Comparison of ENCODE assay signal across 12 mouse cellular contexts in genomic region chr6:145255952-145256700, GRCm38 (mm10). TPM values are rescaled to one million over a fixed set of nuclear protein-coding genes. Genes with fewer than 3 reads are reported as not detected.
A peak's percentile ranks its signal among the peaks of the same experiment; 100 is the strongest.
DNase-seq lines count a peak whose midpoint lies in the region; ATAC-seq and TF ChIP-seq lines count a peak whose summit lies in the region.
"Had no signal": no experiment of that assay in that cellular context is flagged by ENCODE, and none has a peak within 500 bp of the region (broad histone marks: within the 10 kb centered on the region; RNA-seq: fewer than 3 reads in every experiment).

No protein-coding gene starts in this region.

- peaks cover 9% of the 10 kb centered on the region; the same call in 1 of the 2 replicates for H3K4me1 ChIP-seq in lung, embryonic 16.5 days (replicated peaks; ENCODE audit: control insufficient read depth, insufficient read depth, low read length)
- H3K4me1 ChIP-seq: midbrain, embryonic 12.5 days had no signal

- ATAC-seq in lung, embryonic 16.5 days (ENCODE audit: low read depth), result peak; percentile 80
- ATAC-seq: CD4-positive, CD25-positive, alpha-beta regulatory T cell, adult 4 months had no signal

- 44% methylated on average over 13 of the region's 13 CpGs for WGBS in lung, embryonic 16.5 days

- H3K27me3 ChIP-seq in lung, embryonic 16.5 days (ENCODE audit: control insufficient read depth, insufficient read depth, low read depth, low read length), result no peaks in the 10 kb centered on the region

- H3K27ac ChIP-seq in gastrocnemius, adult 2 months, result peak overlapping the region; percentile 46; the same call in 1 of the 2 replicates
- peak overlapping the region; percentile 81 for H3K27ac ChIP-seq in lung, embryonic 16.5 days (ENCODE audit: low read length)
- H3K27ac ChIP-seq: midbrain, embryonic 12.5 days had no signal

- TF ChIP-seq CTCF in gastrocnemius, adult 2 months (IDR thresholded peaks at IDR 0.05), result no peak
- peak; percentile 5; the same call in 1 of the 2 replicates for TF ChIP-seq CTCF in brain, embryonic 14.5 days (IDR thresholded peaks at IDR 0.05; ENCODE audit: borderline replicate concordance, extremely low read depth, insufficient read depth, insufficient read length)

- peak overlapping the region; percentile 13; the same call in 1 of the 2 replicates for H3K4me2 ChIP-seq in lung, embryonic 16.5 days (ENCODE audit: low read depth, low read length)
- H3K4me2 ChIP-seq: midbrain, embryonic 12.5 days had no signal

- intact Hi-C loops in gastrocnemius, adult 2 months (cut with DNase I), result no loop called here

- H3K9me3 ChIP-seq in lung, embryonic 16.5 days (ENCODE audit: control insufficient read depth, low read length), result no peaks in the 10 kb centered on the region
- H3K9me3 ChIP-seq: midbrain, embryonic 12.5 days had no signal

- DNase-seq in gastrocnemius, adult 2 months, result no peak
- DNase-seq in gastrocnemius, adult 8-10 months (ENCODE audit: low spot score in 2 of 2), result no peak
- no peak for DNase-seq in brain, embryonic 14.5 days (ENCODE audit: low read depth)
- peak; percentile 36 for DNase-seq in kidney, adult 9 months
- DNase-seq in left cerebral cortex, adult 8-10 months (ENCODE audit: low spot score in 2 of 2), result no peak
- DNase-seq in spleen, postnatal 4 days (ENCODE audit: low spot score in 2 of 2), result no peak
- DNase-seq in thymus, postnatal 10 days (ENCODE audit: low spot score in 2 of 2), result no peak
- DNase-seq: cerebellum, adult 11-12 months had no signal

- 0 out of 2 replicates have a peak overlapping the region, but pooled peaks have one; percentile 11 for H3K4me3 ChIP-seq in gastrocnemius, adult 2 months
- no peak overlapping the region for H3K4me3 ChIP-seq in lung, embryonic 16.5 days (ENCODE audit: low read length)
- H3K4me3 ChIP-seq: erythroblast, embryonic 14.5 days; midbrain, embryonic 12.5 days had no signal

- H3K9ac ChIP-seq in lung, embryonic 16.5 days (ENCODE audit: low read length), result no peak overlapping the region
- H3K9ac ChIP-seq: midbrain, embryonic 12.5 days had no signal

- H3K36me3 ChIP-seq in lung, embryonic 16.5 days (ENCODE audit: control insufficient read depth, insufficient read depth, low read length), result no peaks in the 10 kb centered on the region
- H3K36me3 ChIP-seq: midbrain, embryonic 12.5 days had no signal

- TF ChIP-seq POLR2A in brain, embryonic 14.5 days (IDR thresholded peaks at IDR 0.05; ENCODE audit: borderline replicate concordance, extremely low read depth, insufficient read depth, insufficient read length, poor library complexity, severe bottlenecking), result no peak

RNA-seq across cellular contexts. Expression of gene Kras, which starts 6.1 kb away (rescaled TPM):
- 10 to 100 TPM; 13.2 to 21.2 TPM for total RNA-seq in gastrocnemius, adult 2 months (2021)
- 10 to 100 TPM; 11.7 to 23.7 (median 13.9) TPM for total RNA-seq in gastrocnemius, adult 8-10 months (2022)
- polyA plus RNA-seq in brain, embryonic 14.5 days (2012; rRNA removed), result 54.3 and 57.5 TPM in 2 replicates
- polyA plus RNA-seq in lung, embryonic 16.5 days (2015; fragmentation: Nextera tagmentation; extraction: Ambion mirVana), result 97.6 and 99.5 TPM in 2 replicates
- total RNA-seq in left cerebral cortex, adult 8-10 months (2022), result 10 to 100 TPM; 70.6 to 83.1 (median 72.7) TPM

RNA-seq across cellular contexts. Expression of gene Etfrf1, which starts 45.2 kb away (rescaled TPM):
- total RNA-seq in gastrocnemius, adult 2 months (2021), result 10 to 100 TPM; 51.1 to 66.7 TPM
- 10 to 100 TPM; 50.3 to 54.7 (median 52.4) TPM for total RNA-seq in gastrocnemius, adult 8-10 months (2022)
- 15.4 and 16.0 TPM in 2 replicates for polyA plus RNA-seq in brain, embryonic 14.5 days (2012; rRNA removed)
- polyA plus RNA-seq in lung, embryonic 16.5 days (2015; fragmentation: Nextera tagmentation; extraction: Ambion mirVana), result 28.1 and 29.0 TPM in 2 replicates
- total RNA-seq in left cerebral cortex, adult 8-10 months (2022), result 10 to 100 TPM; 24.0 to 27.9 (median 26.4) TPM

RNA-seq across cellular contexts. Expression of gene Casc1, which starts 45.3 kb away (rescaled TPM):
- total RNA-seq in gastrocnemius, adult 2 months (2021), result under 1 TPM; 0.18 to 0.36 TPM
- under 1 TPM in 2 of 4 experiments, not detected in 2; 0.15 to 0.17 TPM for total RNA-seq in gastrocnemius, adult 8-10 months (2022)
- polyA plus RNA-seq in brain, embryonic 14.5 days (2012; rRNA removed), result 1.5 and 1.8 TPM in 2 replicates
- polyA plus RNA-seq in lung, embryonic 16.5 days (2015; fragmentation: Nextera tagmentation; extraction: Ambion mirVana), result 1.5 and 3.2 TPM in 2 replicates
- 1 to 10 TPM; 1.1 to 1.9 (median 1.2) TPM for total RNA-seq in left cerebral cortex, adult 8-10 months (2022)
- polyA plus RNA-seq: erythroblast, embryonic 14.5 days had no signal
